Mouse (Mus musculus) heart, adult 18-20 months (tissue): ENCODE data around the gene Mdm2. TPM values are rescaled to one million over a fixed set of nuclear protein-coding genes. Genes with fewer than 3 reads are reported as not detected.

Source experiments
- DNase-seq, 2 experiments: peaks; one replicate each; pipeline ENCODE4 v3.0.0; 2021 to 2022; ENCODE audit warnings: mixed read lengths in 1 of 2
- total RNA-seq, 2 experiments: library from RNA; stranded (reverse); gene quantifications; 2 replicates each; pipeline ENCODE4 v1.2.3; 2021

Gene Mdm2
- total RNA-seq, 2 experiments from 2014 or later, result 51.1 to 53.6 TPM

DNA sequence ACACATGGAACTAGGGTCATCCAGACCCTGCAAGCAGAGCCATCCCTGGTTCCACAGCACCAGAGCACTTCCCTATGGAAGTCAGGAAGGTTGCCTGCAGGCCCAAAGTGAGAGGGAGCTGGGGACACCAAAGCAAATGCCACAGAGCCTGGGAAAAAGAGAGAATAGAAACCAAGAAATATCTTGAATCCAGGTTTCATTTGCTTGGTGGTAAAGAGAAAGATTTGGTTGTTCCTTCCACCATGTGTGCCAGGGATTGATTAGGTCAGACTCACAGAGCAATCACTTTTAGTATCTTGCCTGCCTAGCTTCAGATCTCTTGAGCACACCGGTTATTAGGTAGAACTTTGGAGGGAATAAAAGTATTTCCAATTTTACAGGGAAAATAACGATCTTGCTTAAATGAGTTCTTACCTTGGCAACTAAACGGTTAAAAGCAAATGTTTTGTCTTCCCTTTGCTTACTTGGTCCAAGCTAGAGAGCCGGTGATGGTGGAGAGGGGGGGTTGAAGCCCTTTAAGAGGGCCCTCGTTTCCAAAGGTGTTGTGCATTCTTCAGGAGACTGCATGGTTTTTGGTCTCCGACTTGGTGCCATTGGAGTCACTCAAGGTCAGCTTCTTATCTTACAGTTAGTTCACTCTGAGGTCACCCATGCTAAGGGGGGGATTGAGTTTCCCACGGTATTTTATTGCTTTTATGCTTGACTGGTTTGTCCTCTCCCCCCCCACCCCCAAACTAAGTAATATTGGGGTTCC is 54.5 kb downstream of the Mdm2 start:
- DNase-seq, result no peak

GRCm38 (mm10) chr10:117655460-117655859 is 55.1 kb downstream of the Mdm2 start:
- no peak for DNase-seq

GRCm38 (mm10) chr10:117654576-117655123 is 55.9 kb downstream of the Mdm2 start:
- no peak for DNase-seq

- DNase-seq, result no peak
Observed at GRCm38 (mm10) chr10:117653779-117654173, 56.8 kb downstream of the Mdm2 start.

- no peak for DNase-seq
Observed at GRCm38 (mm10) chr10:117652930-117653778, 57.4 kb downstream of the Mdm2 start.

GRCm38 (mm10) chr10:117652378-117652774 is 58.2 kb downstream of the Mdm2 start:
- DNase-seq, result no peak

GRCm38 (mm10) chr10:117651587-117652377 is 58.8 kb downstream of the Mdm2 start:
- no peak for DNase-seq

DNA sequence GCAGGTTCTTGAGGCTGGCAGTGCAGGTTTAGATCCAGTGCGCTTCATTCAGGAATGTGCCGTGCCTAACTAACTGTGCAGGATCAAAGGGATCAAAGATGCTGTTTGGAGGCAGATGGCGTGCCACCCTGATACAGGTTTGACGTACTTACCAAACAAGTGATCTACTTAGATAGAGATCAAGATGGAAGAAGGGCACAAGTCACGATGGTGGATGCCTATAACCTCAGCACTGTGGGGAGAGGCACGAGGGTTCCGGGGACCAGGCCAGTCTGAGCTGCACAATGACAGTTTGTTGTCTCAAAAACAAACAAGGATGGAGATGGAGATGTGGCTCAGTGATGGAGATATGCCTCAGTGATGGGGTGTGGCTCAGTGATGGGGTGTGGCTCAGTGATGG is 59.8 kb downstream of the Mdm2 start:
- DNase-seq, result no peak

GRCm38 (mm10) chr10:117650042-117650655 is 60.4 kb downstream of the Mdm2 start:
- DNase-seq, result no peak

GRCm38 (mm10) chr10:117649292-117650041 is 61.1 kb downstream of the Mdm2 start:
- no peak for DNase-seq

DNA sequence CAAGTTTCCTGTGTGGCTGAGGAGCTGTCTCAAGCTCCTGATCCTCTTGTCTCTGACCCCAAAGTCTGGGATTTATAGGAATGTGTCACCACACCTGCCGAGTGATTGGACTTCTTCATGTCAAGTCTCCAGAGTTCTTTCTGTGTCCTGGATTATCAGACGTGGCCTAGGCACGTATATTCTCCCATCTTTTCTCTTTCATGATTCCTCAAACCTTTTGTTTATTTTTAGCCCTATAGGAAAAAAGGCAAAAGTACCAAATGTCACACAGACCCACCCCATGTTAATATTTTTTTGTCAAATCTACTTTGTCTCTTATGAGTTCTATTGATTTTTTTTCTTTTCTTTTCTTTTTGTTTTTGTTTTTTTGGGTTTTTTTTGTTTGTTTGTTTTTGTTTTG is 61.9 kb downstream of the Mdm2 start:
- DNase-seq, result no peak

- no peak for DNase-seq
Observed at GRCm38 (mm10) chr10:117647964-117648472, 62.5 kb downstream of the Mdm2 start.

GRCm38 (mm10) chr10:117647158-117647505 is 63.4 kb downstream of the Mdm2 start:
- no peak for DNase-seq

- no peak for DNase-seq
Observed at GRCm38 (mm10) chr10:117646482-117647157, 63.9 kb downstream of the Mdm2 start.

DNA sequence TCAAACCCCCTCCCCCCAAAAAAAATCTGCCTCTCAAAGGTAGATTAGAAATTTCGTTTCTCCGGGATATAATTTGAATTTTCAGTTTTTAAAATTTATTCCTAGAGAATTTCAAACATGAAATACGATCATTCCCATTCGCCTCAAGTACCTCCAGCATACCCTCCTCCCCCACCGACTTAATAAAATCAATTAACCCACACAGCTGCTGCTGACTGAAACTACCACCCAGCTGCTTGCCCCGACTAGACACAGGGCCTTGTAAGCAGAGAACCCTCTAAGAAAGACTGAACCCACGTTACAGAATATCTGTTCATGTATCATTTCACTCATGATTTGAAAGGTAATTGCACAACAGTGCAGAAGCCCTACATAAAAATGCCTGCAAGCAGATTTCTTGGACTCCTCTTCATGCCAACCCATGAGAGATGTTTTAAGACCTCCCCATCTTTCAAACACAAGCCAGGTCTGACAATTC is 65.0 kb downstream of the Mdm2 start:
- no peak for DNase-seq

- no peak for DNase-seq
Observed at GRCm38 (mm10) chr10:117644828-117645227, 65.7 kb downstream of the Mdm2 start.

DNA sequence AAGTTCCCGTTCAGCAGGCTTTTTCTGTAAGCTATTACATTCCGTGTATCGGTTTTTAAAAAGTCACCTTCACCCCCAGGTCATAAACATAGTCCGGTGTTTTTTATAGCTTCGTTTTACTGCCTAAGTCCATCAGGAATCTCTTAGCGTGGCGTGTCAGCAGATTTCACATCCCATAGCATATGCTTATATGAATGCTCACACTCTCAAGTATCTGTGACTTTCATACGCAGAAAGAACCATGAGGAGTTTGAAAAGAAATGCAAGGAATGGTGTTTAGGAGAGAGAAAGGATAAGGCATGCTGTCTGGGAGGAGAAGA is 66.2 kb downstream of the Mdm2 start:
- no peak for DNase-seq

DNA sequence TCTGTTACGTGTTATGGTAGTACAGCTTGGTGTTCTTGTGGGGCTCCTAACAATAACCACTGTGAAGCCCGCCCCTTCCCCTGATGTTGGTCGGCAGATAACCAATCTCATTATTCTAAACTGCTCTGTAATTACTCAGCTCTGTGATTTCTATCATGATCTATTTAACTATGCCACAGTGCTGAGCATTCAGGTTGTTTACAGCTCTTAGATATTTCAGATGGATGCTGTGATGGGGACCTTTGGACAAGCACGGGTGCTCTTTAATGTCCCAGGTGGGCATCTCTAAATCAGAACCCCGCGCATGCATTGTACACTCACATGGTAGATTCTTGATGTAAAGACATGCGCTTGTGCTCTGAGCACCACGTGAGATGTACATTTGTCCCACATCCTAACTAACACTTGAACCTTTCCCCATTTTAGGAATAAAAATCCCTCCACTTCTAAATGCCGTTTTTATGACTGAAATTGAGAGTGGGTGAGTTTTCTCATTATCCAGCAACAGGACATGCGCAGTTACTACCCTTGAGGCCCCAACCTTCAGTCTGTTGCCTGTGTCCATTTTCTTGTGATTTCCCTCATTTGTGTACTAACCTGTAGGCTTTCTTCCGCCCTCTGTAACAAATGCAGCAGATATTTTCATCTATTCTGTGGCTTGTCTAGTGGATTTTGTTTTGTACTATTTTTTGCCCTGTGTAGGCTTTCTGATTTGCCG is 66.7 kb downstream of the Mdm2 start:
- no peak for DNase-seq

DNA sequence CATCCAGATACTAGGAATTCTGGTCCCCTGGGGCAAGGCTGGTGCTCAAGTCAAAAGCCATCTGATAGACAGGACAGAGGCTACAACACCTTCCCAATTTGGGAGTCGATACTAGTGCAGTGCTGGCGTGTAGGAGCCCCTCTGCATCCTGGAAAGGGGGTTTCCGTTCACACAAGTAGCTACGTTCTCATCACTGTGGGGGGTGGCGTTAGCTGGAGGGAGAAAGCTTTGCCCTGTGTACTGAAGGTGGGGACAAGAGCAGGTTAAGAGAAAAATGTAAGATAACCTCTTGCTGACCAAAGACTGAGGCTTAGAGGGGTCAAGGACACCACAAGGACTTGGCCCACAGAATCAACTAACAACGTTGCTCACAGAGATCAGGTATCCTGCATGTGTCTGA is 67.3 kb downstream of the Mdm2 start:
- no peak for DNase-seq
